Mouse (Mus musculus): Measurements from ENCODE around the gene Mcf2l.

Gene Mcf2l

GRCm38 (mm10) chr8:12874194-12874791, 687 bp downstream of the Mcf2l start:
- no peak for DNase-seq (ENCODE audit: low spot score)

- DNase-seq (ENCODE audit: low spot score) = no peak
These were observed 1.4 kb downstream of the Mcf2l start for GRCm38 (mm10) chr8:12874971-12875370.

- DNase-seq (ENCODE audit: low spot score) = no peak
These were observed 3.5 kb downstream of the Mcf2l start for GRCm38 (mm10) chr8:12877126-12877525.

GRCm38 (mm10) chr8:12880163-12880562, 6.6 kb downstream of the Mcf2l start:
- DNase-seq (ENCODE audit: low spot score) = no peak

DNA sequence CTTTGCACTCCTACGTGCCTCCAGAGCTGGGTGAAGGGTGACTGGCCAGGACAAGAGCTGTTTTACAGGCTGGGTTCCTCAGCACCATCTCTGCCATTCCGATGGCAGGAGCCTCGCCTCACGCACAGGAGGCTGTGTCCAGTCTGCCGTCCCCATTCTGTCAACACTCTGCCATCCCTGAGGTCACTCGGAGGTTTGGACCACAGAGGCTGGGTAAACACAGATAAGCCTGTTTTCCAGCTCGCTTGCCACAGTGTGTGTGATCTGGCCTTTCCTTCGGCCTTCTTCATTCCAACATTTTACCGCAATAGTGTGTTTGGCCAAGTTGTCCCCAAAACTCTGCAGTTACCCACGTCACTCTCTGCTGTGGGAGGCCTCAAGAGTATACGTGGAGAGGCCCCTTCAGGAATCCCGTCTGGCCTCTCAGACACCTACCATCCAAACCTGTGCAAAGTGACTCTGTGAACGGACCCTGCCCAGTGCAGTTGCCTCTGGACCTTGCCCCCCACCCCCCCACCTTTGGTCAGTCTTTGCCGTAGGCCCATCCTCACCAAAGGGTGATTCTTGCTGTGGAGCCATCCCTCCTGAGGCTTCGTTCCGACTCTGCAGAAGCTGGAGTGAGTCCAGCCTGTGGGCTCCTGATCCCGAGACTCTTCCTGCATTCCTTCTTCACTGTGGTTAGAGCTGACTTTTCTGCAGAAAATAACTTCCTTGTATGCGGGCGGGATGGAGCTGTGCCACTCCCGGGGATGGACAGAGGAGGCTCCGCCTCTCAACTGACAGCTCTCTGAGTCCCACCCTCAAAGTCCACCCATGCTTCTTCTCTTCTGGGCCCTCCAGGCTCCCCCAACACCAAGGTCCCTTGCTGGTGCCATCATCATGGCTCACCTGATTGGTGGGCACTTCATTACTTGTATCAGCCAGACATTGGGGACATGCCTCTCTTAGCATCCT, 9.7 kb downstream of the Mcf2l start:
- DNase-seq (ENCODE audit: low spot score) = no peak

DNA sequence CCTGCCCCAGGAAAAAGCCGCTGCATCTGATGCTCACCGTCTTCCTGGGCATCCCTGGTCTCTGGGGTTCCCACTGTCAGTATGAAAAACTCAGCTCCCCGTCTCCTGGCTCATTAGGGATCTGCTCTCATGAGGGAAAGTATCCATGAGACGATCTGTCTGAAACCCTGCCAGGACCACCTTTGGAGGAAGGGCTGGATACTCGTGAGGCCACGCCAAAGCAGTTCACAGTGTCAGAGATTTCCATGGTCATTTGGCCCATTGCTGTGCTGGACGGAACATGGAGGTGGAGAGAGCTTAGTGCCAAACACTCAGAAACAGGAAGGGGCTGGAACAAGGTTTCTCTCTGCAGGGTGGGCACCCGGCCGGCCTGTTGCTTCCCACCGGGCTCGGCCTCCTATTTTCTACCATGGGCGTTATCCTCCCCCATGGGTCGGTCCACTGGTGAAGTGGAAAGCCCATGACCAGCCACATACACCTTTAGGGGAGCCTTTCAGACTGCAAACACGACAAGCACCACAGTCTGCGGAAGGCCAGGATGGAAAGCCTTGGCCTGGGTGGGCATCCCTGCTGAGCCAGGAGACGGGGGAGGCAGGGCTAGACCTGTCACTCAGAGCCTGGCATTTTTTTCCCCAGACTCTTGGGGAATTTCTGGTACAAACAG, 14.3 kb downstream of the Mcf2l start:
- no peak for DNase-seq (ENCODE audit: low spot score)

GRCm38 (mm10) chr8:12889046-12889598, 15.5 kb downstream of the Mcf2l start:
- DNase-seq (ENCODE audit: low spot score) = no peak

- no peak for DNase-seq (ENCODE audit: low spot score)
These were observed 19.4 kb downstream of the Mcf2l start for GRCm38 (mm10) chr8:12892882-12893446.

GRCm38 (mm10) chr8:12893797-12894578, 20.4 kb downstream of the Mcf2l start:
- no peak for DNase-seq (ENCODE audit: low spot score)

DNA sequence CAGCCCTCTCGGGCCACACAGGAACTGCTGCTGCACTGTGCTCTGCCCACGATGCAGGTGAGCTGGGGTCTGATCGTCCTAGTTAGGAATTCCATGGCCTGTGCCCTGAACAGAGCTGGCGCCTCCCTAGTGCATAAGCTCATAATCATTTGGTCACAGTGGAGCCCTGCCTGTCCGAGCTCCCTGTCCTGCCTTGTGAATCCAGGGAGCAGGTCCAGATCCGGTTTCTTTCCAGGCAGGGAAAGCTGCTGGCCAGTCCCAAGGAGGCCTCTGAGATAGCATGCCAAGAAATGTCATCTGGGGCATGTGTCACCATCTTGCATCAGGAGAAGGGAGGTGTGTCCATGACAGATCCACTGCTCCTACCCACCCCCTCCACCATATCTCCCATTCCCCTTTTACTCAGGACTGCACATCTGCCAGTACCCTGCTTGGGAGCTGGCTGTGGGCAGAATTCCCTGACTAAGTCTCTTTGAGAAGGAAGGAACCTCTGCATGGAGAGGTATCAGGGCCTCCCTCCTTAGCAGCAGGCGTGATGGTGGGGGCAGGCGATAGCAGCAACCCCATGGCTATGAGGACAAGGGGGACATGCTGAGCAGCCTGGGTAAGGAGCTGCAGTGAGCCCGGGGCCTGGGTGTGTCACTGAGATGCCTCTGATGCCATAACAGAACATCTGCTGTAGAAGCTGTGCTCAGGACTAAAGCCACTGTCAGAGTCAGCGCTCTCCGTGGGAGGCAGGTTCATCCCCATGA, 21.4 kb downstream of the Mcf2l start:
- DNase-seq (ENCODE audit: low spot score) = no peak

DNA sequence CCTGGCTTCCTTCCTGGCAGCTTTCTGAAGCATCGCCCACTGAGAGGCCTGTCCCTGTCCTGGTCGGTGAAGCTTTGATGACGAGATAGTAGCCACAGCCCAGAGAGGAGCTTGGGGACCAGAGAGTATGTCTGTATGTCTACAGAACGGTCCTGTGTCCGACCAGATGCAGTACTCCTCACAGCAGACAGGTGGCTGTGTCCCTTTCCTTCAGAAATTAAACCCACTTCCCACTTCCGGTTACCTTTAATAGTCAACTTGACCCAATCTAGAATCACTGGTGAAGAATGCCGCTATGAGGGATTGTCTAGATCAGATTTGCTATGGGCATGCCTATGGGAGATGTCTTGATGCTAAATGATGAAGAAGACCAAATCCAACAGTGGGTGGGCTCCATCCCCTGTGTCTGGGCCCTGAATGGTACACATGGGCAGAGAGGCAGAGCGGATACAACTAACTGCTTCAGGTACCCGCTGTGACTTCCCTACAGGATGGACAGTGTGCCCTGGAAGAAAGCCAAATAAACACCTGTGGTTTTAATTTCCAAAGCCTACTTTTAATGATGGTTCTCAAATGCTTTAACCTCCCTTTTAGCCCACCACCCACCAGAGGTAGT, 22.0 kb downstream of the Mcf2l start:
- no peak for DNase-seq (ENCODE audit: low spot score)

GRCm38 (mm10) chr8:12896494-12897373, 23.1 kb downstream of the Mcf2l start:
- no peak for DNase-seq (ENCODE audit: low spot score)

DNA sequence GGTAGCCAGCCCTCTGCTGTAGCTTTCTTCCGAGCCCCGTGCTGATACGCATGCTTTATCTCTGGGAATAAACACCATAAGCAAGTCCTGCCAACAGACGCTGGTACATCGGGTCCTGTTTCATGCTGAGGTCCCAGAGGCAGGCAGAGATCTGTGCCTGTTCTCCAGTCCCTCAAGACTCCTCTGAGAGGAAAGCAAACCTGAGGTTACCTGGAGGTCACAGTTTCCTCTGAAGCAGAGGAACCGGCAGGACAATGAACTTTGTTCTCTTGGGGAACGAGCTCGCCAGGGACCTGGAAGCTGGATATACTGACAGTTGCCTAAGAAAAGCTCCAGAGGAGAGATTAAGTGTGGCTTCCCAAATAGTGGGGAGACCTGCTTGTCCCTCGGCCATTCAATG, 24.2 kb downstream of the Mcf2l start:
- no peak for DNase-seq (ENCODE audit: low spot score)

DNA sequence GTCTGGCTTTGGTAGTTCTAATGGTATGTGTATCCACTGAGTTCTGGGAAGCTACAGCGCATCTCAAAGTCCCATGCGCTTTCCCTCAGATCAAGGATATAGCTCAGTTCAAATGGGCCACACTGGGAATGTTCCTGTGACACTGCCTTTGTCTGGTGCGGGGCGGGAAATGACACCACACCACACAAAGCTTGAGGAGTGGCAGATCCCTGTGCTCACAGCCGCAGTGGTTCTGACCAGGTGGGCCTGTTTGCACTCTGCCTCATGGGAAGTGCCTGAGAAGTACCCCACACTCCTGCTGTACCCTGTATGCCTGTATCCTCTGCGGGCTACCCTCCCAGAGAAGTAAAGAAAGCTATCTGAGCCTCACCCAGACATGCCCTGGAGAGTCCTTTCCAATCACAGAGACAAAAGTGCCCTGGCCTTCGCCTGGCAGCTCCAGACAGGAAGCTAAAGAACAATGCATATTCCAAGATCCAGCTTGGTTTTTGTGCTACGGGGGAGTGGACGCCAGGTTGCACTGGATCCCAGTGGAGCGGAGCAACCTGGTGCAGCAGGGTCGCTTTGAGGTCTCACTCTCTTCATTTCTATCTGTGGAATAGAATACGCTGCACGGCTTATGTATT, 30.3 kb downstream of the Mcf2l start:
- DNase-seq (ENCODE audit: low spot score) = no peak

DNA sequence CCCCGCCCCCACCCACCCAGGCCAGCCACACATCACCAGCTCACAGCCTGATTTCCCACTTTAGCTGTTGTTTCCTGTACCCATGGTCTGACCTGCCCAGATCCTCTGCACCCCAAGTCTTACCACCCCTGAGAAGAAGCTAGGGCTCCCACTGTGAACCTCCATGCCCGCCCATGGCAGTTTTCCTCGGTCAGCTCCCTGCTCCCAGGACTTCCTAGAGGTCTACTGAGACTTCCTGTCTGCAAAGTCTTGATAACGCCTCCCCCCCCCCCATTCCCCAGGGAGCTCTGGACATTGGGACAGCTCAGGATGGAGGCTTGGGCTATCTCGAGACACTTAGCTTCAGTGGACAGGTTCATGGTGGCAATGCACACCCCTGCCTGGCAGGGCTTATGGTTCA, 31.5 kb downstream of the Mcf2l start:
- DNase-seq (ENCODE audit: low spot score) = no peak

- DNase-seq (ENCODE audit: low spot score) = no peak
These were observed 32.2 kb downstream of the Mcf2l start for GRCm38 (mm10) chr8:12905599-12906321.

DNA sequence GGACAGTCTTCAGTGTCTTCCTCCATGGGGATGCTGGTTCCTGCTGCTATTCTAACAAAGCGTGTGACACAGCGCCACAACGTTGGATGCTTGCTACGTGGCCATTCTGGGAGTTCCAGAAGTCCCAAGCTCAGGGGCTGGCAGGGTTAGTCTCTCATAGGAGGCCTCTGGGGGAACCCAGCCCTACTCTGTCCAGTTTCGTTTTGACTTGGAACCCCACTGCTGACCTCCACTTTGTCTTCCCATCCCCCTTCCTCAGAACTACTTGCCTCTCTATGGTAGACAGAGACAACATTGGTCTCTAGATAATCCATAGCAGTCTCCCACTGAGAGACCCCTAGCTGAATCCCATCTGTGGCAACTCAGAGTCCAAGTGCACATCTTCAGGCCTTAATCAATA, 33.0 kb downstream of the Mcf2l start:
- no peak for DNase-seq (ENCODE audit: low spot score)

DNA sequence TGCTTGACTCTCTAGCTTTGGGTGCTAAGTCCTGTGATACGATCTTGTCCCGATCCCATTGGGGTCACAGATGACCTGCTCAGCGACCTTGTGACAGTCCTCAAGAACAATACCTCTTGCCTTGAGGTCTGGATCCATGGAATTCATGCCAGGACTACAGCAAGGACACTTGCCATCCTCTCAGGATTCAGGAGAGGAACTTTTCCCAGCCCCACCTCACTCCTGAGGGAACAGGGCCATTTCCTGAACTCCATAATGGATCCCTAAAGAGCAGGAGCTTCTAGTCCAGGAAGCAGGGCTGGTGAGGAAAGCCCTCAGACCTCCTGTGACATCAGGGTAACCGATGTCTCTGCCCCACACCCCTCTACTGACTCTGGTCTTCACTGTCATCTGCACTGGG, 34.1 kb downstream of the Mcf2l start:
- no peak for DNase-seq (ENCODE audit: low spot score)

Data from spleen, adult 12 weeks (tissue).